36 mouse cellular contexts compared by ENCODE assay signal in genomic region chr15:102983716-102984115, GRCm38 (mm10). TPM values are rescaled to one million over a fixed set of nuclear protein-coding genes. Genes with fewer than 3 reads are reported as not detected.
A peak's percentile ranks its signal among the peaks of the same experiment; 100 is the strongest.
DNase-seq lines count a peak whose midpoint lies in the region; ATAC-seq and TF ChIP-seq lines count a peak whose summit lies in the region.
"Had no signal": no experiment of that assay in that cellular context is flagged by ENCODE, and none has a peak within 500 bp of the region (broad histone marks: within the 10 kb centered on the region; RNA-seq: fewer than 3 reads in every experiment).

No protein-coding gene starts in this region.

- TF ChIP-seq CTCF in kidney, adult 2 months (conservative IDR thresholded peaks at IDR 0.05; ENCODE audit: insufficient read depth, insufficient read length, low read depth, low read length), result no peak

- peaks cover 4% of the 10 kb centered on the region; the same call in 1 of the 2 replicates for H3K4me1 ChIP-seq in kidney, adult 2 months (ENCODE audit: control insufficient read depth, insufficient read depth, low read length)
- peaks cover 56% of the 10 kb centered on the region for H3K4me1 ChIP-seq in limb, embryonic 12.5 days (replicated peaks)
- H3K4me1 ChIP-seq in neural tube, embryonic 14.5 days (ENCODE audit: control insufficient read depth, insufficient read depth, low read length), result peaks cover 38% of the 10 kb centered on the region

- DNase-seq in kidney, adult 2 months, result no peak
- no peak for DNase-seq in kidney, adult 11 months
- DNase-seq in kidney, postnatal 4 days, result peak; percentile 55 to 62
- no peak for DNase-seq in kidney, postnatal 10 days
- no peak for DNase-seq in ovary, adult 18-20 months (ENCODE audit: low spot score)
- no peak for DNase-seq in left cerebral cortex, postnatal 14 days (ENCODE audit: low spot score in 2 of 2)
- DNase-seq: adrenal gland, postnatal 36 days; cerebellum, adult 18-20 months; cerebellum, postnatal 10 days; forebrain, postnatal 0 days; gastrocnemius, postnatal 14 days; heart, postnatal 14 days; layer of hippocampus, adult 9-11 months; lung, embryonic 14.5 days; retina, postnatal 1 day; right cerebral cortex, postnatal 14 days had no signal

- 48% methylated on average over 12 of the region's 12 CpGs for WGBS in kidney, adult 2 months
- 3% methylated on average over 12 of the region's 12 CpGs for WGBS in limb, embryonic 12.5 days
- WGBS in neural tube, embryonic 14.5 days, result 2% methylated on average over 12 of the region's 12 CpGs

- peak overlapping the region; percentile 82 for H3K4me2 ChIP-seq in limb, embryonic 12.5 days
- H3K4me2 ChIP-seq in neural tube, embryonic 14.5 days (ENCODE audit: low read depth, low read length), result peak overlapping the region; percentile 94
- H3K4me2 ChIP-seq: embryonic facial prominence, embryonic 15.5 days; forebrain, embryonic 12.5 days; hindbrain, embryonic 15.5 days; liver, embryonic 15.5 days; lung, embryonic 14.5 days; stomach, embryonic 15.5 days had no signal

- H3K9ac ChIP-seq in limb, embryonic 12.5 days (replicated peaks), result no peak overlapping the region
- H3K9ac ChIP-seq in neural tube, embryonic 14.5 days (replicated peaks; ENCODE audit: low read depth, low read length), result peak overlapping the region; percentile 100
- H3K9ac ChIP-seq: embryonic facial prominence, embryonic 15.5 days; forebrain, embryonic 12.5 days; forebrain, postnatal 0 days; hindbrain, embryonic 15.5 days; liver, embryonic 15.5 days; lung, embryonic 14.5 days; stomach, embryonic 15.5 days had no signal

- H3K27ac ChIP-seq in kidney, adult 2 months (ENCODE audit: insufficient read depth, low read depth, low read length), result 0 out of 2 replicates have a peak overlapping the region, but pooled peaks have one; percentile 3
- H3K27ac ChIP-seq in limb, embryonic 12.5 days, result no peak overlapping the region
- H3K27ac ChIP-seq in neural tube, embryonic 14.5 days (ENCODE audit: low read depth, low read length), result peak overlapping the region; percentile 99
- H3K27ac ChIP-seq: embryonic facial prominence, embryonic 10.5 days; embryonic facial prominence, embryonic 15.5 days; forebrain, embryonic 12.5 days; hindbrain, embryonic 10.5 days; hindbrain, embryonic 15.5 days; liver, embryonic 15.5 days; midbrain, embryonic 10.5 days; stomach, embryonic 15.5 days had no signal

- no peak for TF ChIP-seq POLR2A in kidney, adult 2 months (IDR thresholded peaks at IDR 0.05; ENCODE audit: low read depth, low read length)

- H3K4me3 ChIP-seq in kidney, adult 2 months (ENCODE audit: insufficient read depth, low read depth, low read length), result no peak overlapping the region
- H3K4me3 ChIP-seq in limb, embryonic 12.5 days (replicated peaks), result peak overlapping the region; percentile 53
- peak overlapping the region; percentile 87 for H3K4me3 ChIP-seq in neural tube, embryonic 14.5 days (ENCODE audit: low read depth, low read length)
- H3K4me3 ChIP-seq: embryonic facial prominence, embryonic 10.5 days; embryonic facial prominence, embryonic 15.5 days; forebrain, embryonic 12.5 days; hindbrain, embryonic 10.5 days; hindbrain, embryonic 15.5 days; liver, embryonic 15.5 days; midbrain, embryonic 10.5 days; stomach, embryonic 15.5 days had no signal

- no peaks in the 10 kb centered on the region for H3K9me3 ChIP-seq in limb, embryonic 12.5 days
- no peaks in the 10 kb centered on the region for H3K9me3 ChIP-seq in neural tube, embryonic 14.5 days (ENCODE audit: control insufficient read depth, low read length)
- H3K9me3 ChIP-seq: embryonic facial prominence, embryonic 10.5 days; embryonic facial prominence, embryonic 15.5 days; forebrain, embryonic 12.5 days; hindbrain, embryonic 10.5 days; hindbrain, embryonic 15.5 days; liver, embryonic 15.5 days; midbrain, embryonic 10.5 days; stomach, embryonic 15.5 days had no signal

- intact Hi-C loops in left cerebral cortex, postnatal 14 days (cut with DNase I), result loop anchor here (10.0 kb wide), 1 partner anchor 331 kb away; the partner anchor contains the start of gene Gpr84

- no peaks in the 10 kb centered on the region for H3K36me3 ChIP-seq in kidney, adult 2 months (ENCODE audit: control insufficient read depth, insufficient read depth, low read length)
- H3K36me3 ChIP-seq in limb, embryonic 12.5 days, result no peaks in the 10 kb centered on the region
- no peaks in the 10 kb centered on the region for H3K36me3 ChIP-seq in neural tube, embryonic 14.5 days (ENCODE audit: control insufficient read depth, insufficient read depth, low read length)
- H3K36me3 ChIP-seq: embryonic facial prominence, embryonic 10.5 days; embryonic facial prominence, embryonic 15.5 days; forebrain, embryonic 12.5 days; hindbrain, embryonic 10.5 days; hindbrain, embryonic 15.5 days; liver, embryonic 15.5 days; midbrain, embryonic 10.5 days; stomach, embryonic 15.5 days had no signal

- no peaks in the 10 kb centered on the region for H3K27me3 ChIP-seq in kidney, adult 2 months (replicated peaks; ENCODE audit: control insufficient read depth, insufficient read depth, low read length)
- peaks cover 99% of the 10 kb centered on the region for H3K27me3 ChIP-seq in limb, embryonic 12.5 days
- H3K27me3 ChIP-seq in neural tube, embryonic 14.5 days (ENCODE audit: control insufficient read depth, insufficient read depth, low read length), result no peaks in the 10 kb centered on the region

- no peak for ATAC-seq in limb, embryonic 12.5 days (ENCODE audit: insufficient number of reproducible peaks, insufficient read depth, low FRiP score, low TSS enrichment, low read depth)
- no peak for ATAC-seq in neural tube, embryonic 14.5 days (ENCODE audit: low read depth)
- ATAC-seq: CD4-positive, CD25-positive, alpha-beta regulatory T cell, adult 4 months; forebrain, postnatal 0 days; inflammation-experienced regulatory T-cells, adult 6 months; midbrain, embryonic 16.5 days had no signal

RNA-seq across cellular contexts. Expression of gene Hoxc8, which starts 6.7 kb away (rescaled TPM):
- 3.4 and 4.0 TPM in 2 replicates for polyA plus RNA-seq in kidney, adult 2 months (2012; rRNA removed)
- 3.9 and 4.0 TPM in 2 replicates for polyA plus RNA-seq in limb, embryonic 12.5 days (2016; fragmentation: Nextera tagmentation; extraction: Ambion mirVana)
- 50.1 and 136 TPM in 2 replicates for polyA plus RNA-seq in neural tube, embryonic 14.5 days (2014; fragmentation: Nextera tagmentation; extraction: Ambion mirVana)
- total RNA-seq in left cerebral cortex, postnatal 14 days (2021), result not detected
- total RNA-seq: common myeloid progenitor, adult 5-6 weeks; forebrain, postnatal 0 days; granulocyte monocyte progenitor cell, adult 5-6 weeks; heart, postnatal 14 days; left cerebral cortex, postnatal 10 days; liver, adult 2 months; megakaryocyte progenitor cell, adult 5-6 weeks had no signal
- polyA plus RNA-seq: brain, embryonic 14.5 days; embryonic facial prominence, embryonic 10.5 days; embryonic facial prominence, embryonic 15.5 days; forebrain, embryonic 12.5 days; forebrain, postnatal 0 days; heart, embryonic 14.5 days; hindbrain, embryonic 10.5 days; liver, adult 2 months; lung, embryonic 14.5 days; midbrain, embryonic 10.5 days; midbrain, embryonic 16.5 days had no signal

RNA-seq across cellular contexts. Expression of gene Hoxc9, which starts 7.5 kb away (rescaled TPM):
- 5.5 and 7.3 TPM in 2 replicates for polyA plus RNA-seq in kidney, adult 2 months (2012; rRNA removed)
- 3.6 TPM in 2 replicates for polyA plus RNA-seq in limb, embryonic 12.5 days (2016; fragmentation: Nextera tagmentation; extraction: Ambion mirVana)
- polyA plus RNA-seq in neural tube, embryonic 14.5 days (2014; fragmentation: Nextera tagmentation; extraction: Ambion mirVana), result 46.9 and 49.8 TPM in 2 replicates
- total RNA-seq in left cerebral cortex, postnatal 14 days (2021), result not detected
- total RNA-seq: common myeloid progenitor, adult 5-6 weeks; forebrain, postnatal 0 days; granulocyte monocyte progenitor cell, adult 5-6 weeks; heart, postnatal 14 days; left cerebral cortex, postnatal 10 days; liver, adult 2 months; megakaryocyte progenitor cell, adult 5-6 weeks had no signal
- polyA plus RNA-seq: brain, embryonic 14.5 days; CD4-positive, CD25-positive, alpha-beta regulatory T cell, adult 4 months; embryonic facial prominence, embryonic 10.5 days; embryonic facial prominence, embryonic 15.5 days; forebrain, embryonic 12.5 days; forebrain, postnatal 0 days; heart, embryonic 14.5 days; hindbrain, embryonic 10.5 days; inflammation-experienced regulatory T-cells, adult 6 months; liver, adult 2 months; liver, embryonic 15.5 days; lung, embryonic 14.5 days; midbrain, embryonic 10.5 days; midbrain, embryonic 16.5 days had no signal

RNA-seq across cellular contexts. Expression of gene Hoxc6, which starts 14.3 kb away (rescaled TPM):
- polyA plus RNA-seq in kidney, adult 2 months (2012; rRNA removed), result 24.7 and 25.4 TPM in 2 replicates
- polyA plus RNA-seq in limb, embryonic 12.5 days (2016; fragmentation: Nextera tagmentation; extraction: Ambion mirVana), result 3.9 and 4.4 TPM in 2 replicates
- 23.0 and 38.7 TPM in 2 replicates for polyA plus RNA-seq in neural tube, embryonic 14.5 days (2014; fragmentation: Nextera tagmentation; extraction: Ambion mirVana)
- not detected for total RNA-seq in left cerebral cortex, postnatal 14 days (2021)
- total RNA-seq: common myeloid progenitor, adult 5-6 weeks; forebrain, postnatal 0 days; granulocyte monocyte progenitor cell, adult 5-6 weeks; heart, postnatal 14 days; left cerebral cortex, postnatal 10 days; liver, adult 2 months; megakaryocyte progenitor cell, adult 5-6 weeks had no signal
- polyA plus RNA-seq: CD4-positive, CD25-positive, alpha-beta regulatory T cell, adult 4 months; embryonic facial prominence, embryonic 10.5 days; forebrain, embryonic 12.5 days; forebrain, postnatal 0 days; hindbrain, embryonic 10.5 days; inflammation-experienced regulatory T-cells, adult 6 months; liver, adult 2 months; lung, embryonic 14.5 days; midbrain, embryonic 10.5 days; midbrain, embryonic 16.5 days had no signal

RNA-seq across cellular contexts. Expression of gene Hoxc5, which starts 16.5 kb away (rescaled TPM):
- 4.0 and 4.1 TPM in 2 replicates for polyA plus RNA-seq in kidney, adult 2 months (2012; rRNA removed)
- polyA plus RNA-seq in limb, embryonic 12.5 days (2016; fragmentation: Nextera tagmentation; extraction: Ambion mirVana), result 6.3 and 12.2 TPM in 2 replicates
- polyA plus RNA-seq in neural tube, embryonic 14.5 days (2014; fragmentation: Nextera tagmentation; extraction: Ambion mirVana), result 3.6 and 10.2 TPM in 2 replicates
- total RNA-seq in left cerebral cortex, postnatal 14 days (2021), result not detected
- total RNA-seq: common myeloid progenitor, adult 5-6 weeks; forebrain, postnatal 0 days; granulocyte monocyte progenitor cell, adult 5-6 weeks; heart, postnatal 14 days; left cerebral cortex, postnatal 10 days; megakaryocyte progenitor cell, adult 5-6 weeks had no signal
- polyA plus RNA-seq: CD4-positive, CD25-positive, alpha-beta regulatory T cell, adult 4 months; forebrain, embryonic 12.5 days; forebrain, postnatal 0 days; inflammation-experienced regulatory T-cells, adult 6 months; liver, adult 2 months; midbrain, embryonic 16.5 days had no signal

RNA-seq across cellular contexts. Expression of gene Hoxc10, which starts 17.1 kb away (rescaled TPM):
- 16.4 and 16.7 TPM in 2 replicates for polyA plus RNA-seq in kidney, adult 2 months (2012; rRNA removed)
- polyA plus RNA-seq in limb, embryonic 12.5 days (2016; fragmentation: Nextera tagmentation; extraction: Ambion mirVana), result 20.7 and 21.2 TPM in 2 replicates
- 46.1 and 94.7 TPM in 2 replicates for polyA plus RNA-seq in neural tube, embryonic 14.5 days (2014; fragmentation: Nextera tagmentation; extraction: Ambion mirVana)
- total RNA-seq in left cerebral cortex, postnatal 14 days (2021), result not detected
- total RNA-seq: common myeloid progenitor, adult 5-6 weeks; forebrain, postnatal 0 days; granulocyte monocyte progenitor cell, adult 5-6 weeks; heart, postnatal 14 days; left cerebral cortex, postnatal 10 days; liver, adult 2 months; megakaryocyte progenitor cell, adult 5-6 weeks had no signal
- polyA plus RNA-seq: brain, embryonic 14.5 days; CD4-positive, CD25-positive, alpha-beta regulatory T cell, adult 4 months; embryonic facial prominence, embryonic 10.5 days; embryonic facial prominence, embryonic 15.5 days; forebrain, embryonic 12.5 days; forebrain, postnatal 0 days; heart, embryonic 14.5 days; hindbrain, embryonic 10.5 days; hindbrain, embryonic 15.5 days; inflammation-experienced regulatory T-cells, adult 6 months; liver, adult 2 months; liver, embryonic 15.5 days; lung, embryonic 14.5 days; midbrain, embryonic 10.5 days; midbrain, embryonic 16.5 days had no signal

Comparison
In these comparisons a context has a peak if more than half of its experiments do, and no peak if none do; other contexts are left out.
1. DNase-seq: peak in kidney, postnatal 4 days (2 of 2); none in kidney, adult 2 months (single experiment), kidney, adult 11 months (single experiment), kidney, postnatal 10 days (single experiment), ovary, adult 18-20 months (single experiment) and left cerebral cortex, postnatal 14 days (0 of 2).
2. RNA of gene Hoxc8, which starts 6.7 kb away (polyA plus RNA-seq): 50.1 to 136 TPM in neural tube, embryonic 14.5 days; 3.4 to 4.0 TPM in kidney, adult 2 months and 3.9 to 4.0 TPM in limb, embryonic 12.5 days; every median in the first group is over 10 times any median in the second.